Mouse (Mus musculus): ENCODE measurements around the gene Olfr743.

DNA sequence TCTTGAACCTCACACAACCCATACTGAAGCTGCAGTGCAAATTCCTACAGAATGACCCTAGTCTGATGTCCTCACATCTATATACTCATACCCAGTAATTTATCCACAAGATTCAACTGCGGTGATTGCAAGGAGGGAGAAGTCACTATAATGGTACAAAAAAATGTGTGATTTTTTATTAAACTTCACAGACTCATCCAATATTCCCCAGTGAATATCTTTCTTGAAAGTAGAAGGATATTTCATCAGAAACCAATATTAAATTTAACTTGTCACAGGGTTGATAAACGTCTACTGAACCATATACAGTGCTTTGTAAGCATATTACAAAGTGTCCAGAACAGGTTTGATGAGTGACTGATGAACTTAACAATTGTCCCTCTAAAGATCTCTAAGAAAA is 49.2 kb upstream of the Olfr743 start, which contains the start of gene Olfr741:
- TF ChIP-seq CTCF (IDR thresholded peaks at IDR 0.05; ENCODE audit: low read depth) (no peak), EP300 (IDR thresholded peaks at IDR 0.05; ENCODE audit: low read depth) (no peak)

All from liver, embryonic 14.5 days (tissue).